Mouse (Mus musculus): Measurements from ENCODE around the gene Kdf1. TPM values are rescaled to one million over a fixed set of nuclear protein-coding genes. Genes with fewer than 3 reads are reported as not detected.

Kdf1 gene
- total RNA-seq (2014; rRNA removed) (0.47 and 2.0 TPM in 2 replicates), polyA plus RNA-seq (2015; fragmentation: Nextera tagmentation; extraction: Ambion mirVana) (0.77 and 1.2 TPM in 2 replicates)

GRCm38 (mm10) chr4:133518601-133519368 lies at the start of gene Kdf1:
Gene Kdf1, plus strand, starts transcription at chr4:133518963.
- no peaks in the 10 kb centered on the region for H3K4me1 ChIP-seq (ENCODE audit: insufficient read depth, low read length)
- 0 out of 2 replicates have a peak within 1 kb of the TSS, but pooled peaks have one; percentile 5 for H3K9ac ChIP-seq (replicated peaks; ENCODE audit: low read length, poor library complexity, severe bottlenecking)
- H3K4me3 ChIP-seq (ENCODE audit: low read depth, low read length): peak within 1 kb of the TSS; percentile 30
- H3K36me3 ChIP-seq (ENCODE audit: insufficient read depth, low read length): no peaks in the 10 kb centered on the region
- peak within 1 kb of the TSS; percentile 38 for H3K4me2 ChIP-seq (ENCODE audit: low read depth, low read length, poor library complexity, severe bottlenecking)
- H3K27me3 ChIP-seq (ENCODE audit: insufficient read depth, low read length): peaks cover 38% of the 10 kb centered on the region
- H3K27ac ChIP-seq (ENCODE audit: low read depth, low read length): no peak within 1 kb of the TSS
- TF ChIP-seq CTCF (IDR thresholded peaks at IDR 0.05): no peak
- DNase-seq (ENCODE audit: low spot score): no peak
- ATAC-seq (ENCODE audit: low FRiP score): no peak
- WGBS: 7% methylated on average over 35 of the region's 69 CpGs
- H3K9me3 ChIP-seq (ENCODE audit: low read length): no peaks in the 10 kb centered on the region

GRCm38 (mm10) chr4:133469122-133469521 lies 49.6 kb upstream of the Kdf1 start:
- no peak for TF ChIP-seq CTCF (IDR thresholded peaks at IDR 0.05)
- Histone ChIP-seq H3K27me3 (ENCODE audit: insufficient read depth, low read length) (peaks cover 10% of the 10 kb centered on the region), H3K4me2 (ENCODE audit: low read depth, low read length, poor library complexity, severe bottlenecking) (no peak overlapping the region), H3K4me3 (ENCODE audit: low read depth, low read length) (no peak overlapping the region), H3K9ac (replicated peaks; ENCODE audit: low read length, poor library complexity, severe bottlenecking) (no peak overlapping the region), H3K4me1 (ENCODE audit: insufficient read depth, low read length) (0 out of 2 replicates have a peak, but pooled peaks cover 4% of the 10 kb centered on the region), H3K36me3 (ENCODE audit: insufficient read depth, low read length) (no peaks in the 10 kb centered on the region), H3K9me3 (ENCODE audit: low read length) (no peaks in the 10 kb centered on the region), H3K27ac (ENCODE audit: low read depth, low read length) (no peak overlapping the region)
- no peak for ATAC-seq (ENCODE audit: low FRiP score)
- DNase-seq (ENCODE audit: low spot score): no peak
- WGBS: 21% methylated on average over 12 of the region's 12 CpGs

- 79% methylated on average over 7 of the region's 7 CpGs for WGBS
- Histone ChIP-seq H3K4me2 (ENCODE audit: low read depth, low read length, poor library complexity, severe bottlenecking) (no peak overlapping the region), H3K36me3 (ENCODE audit: insufficient read depth, low read length) (no peaks in the 10 kb centered on the region), H3K27ac (ENCODE audit: low read depth, low read length) (no peak overlapping the region), H3K27me3 (ENCODE audit: insufficient read depth, low read length) (peaks cover 10% of the 10 kb centered on the region), H3K9me3 (ENCODE audit: low read length) (no peaks in the 10 kb centered on the region), H3K4me1 (ENCODE audit: insufficient read depth, low read length) (0 out of 2 replicates have a peak, but pooled peaks cover 4% of the 10 kb centered on the region), H3K9ac (replicated peaks; ENCODE audit: low read length, poor library complexity, severe bottlenecking) (no peak overlapping the region), H3K4me3 (ENCODE audit: low read depth, low read length) (no peak overlapping the region)
- ATAC-seq (ENCODE audit: low FRiP score) (no peak), DNase-seq (ENCODE audit: low spot score) (no peak)
- 0 out of 2 replicates have a peak, but pooled peaks have one; percentile 20 for TF ChIP-seq CTCF (IDR thresholded peaks at IDR 0.05)
These were observed 47.5 kb upstream of the Kdf1 start for GRCm38 (mm10) chr4:133471135-133471821.

- Histone ChIP-seq H3K4me2 (ENCODE audit: low read depth, low read length, poor library complexity, severe bottlenecking) (no peak overlapping the region), H3K36me3 (ENCODE audit: insufficient read depth, low read length) (no peaks in the 10 kb centered on the region), H3K27ac (ENCODE audit: low read depth, low read length) (no peak overlapping the region), H3K27me3 (ENCODE audit: insufficient read depth, low read length) (peaks cover 13% of the 10 kb centered on the region), H3K4me1 (ENCODE audit: insufficient read depth, low read length) (0 out of 2 replicates have a peak, but pooled peaks cover 4% of the 10 kb centered on the region), H3K4me3 (ENCODE audit: low read depth, low read length) (no peak overlapping the region), H3K9ac (replicated peaks; ENCODE audit: low read length, poor library complexity, severe bottlenecking) (no peak overlapping the region), H3K9me3 (ENCODE audit: low read length) (no peaks in the 10 kb centered on the region)
- TF ChIP-seq CTCF (IDR thresholded peaks at IDR 0.05): peak; percentile 36
- ATAC-seq (ENCODE audit: low FRiP score): no peak
- DNase-seq (ENCODE audit: low spot score): no peak
- 68% methylated on average over 2 of the region's 2 CpGs for whole genome bisulfite sequencing
These were observed 44.9 kb upstream of the Kdf1 start for GRCm38 (mm10) chr4:133473833-133474232.

GRCm38 (mm10) chr4:133479458-133480184 lies 39.1 kb upstream of the Kdf1 start, which contains the start of gene Tent5b:
Gene Tent5b, plus strand, starts transcription at chr4:133480132.
- TF ChIP-seq CTCF (IDR thresholded peaks at IDR 0.05): peak; percentile 94
- DNase-seq (ENCODE audit: low spot score): peak; percentile 99
- no peak within 1 kb of the TSS for H3K27ac ChIP-seq (ENCODE audit: low read depth, low read length)
- ATAC-seq (ENCODE audit: low FRiP score): peak; percentile 97
- peak within 1 kb of the TSS; percentile 38 for H3K4me3 ChIP-seq (ENCODE audit: low read depth, low read length)
- 3% methylated on average over 29 of the region's 29 CpGs for WGBS
- H3K27me3 ChIP-seq (ENCODE audit: insufficient read depth, low read length): peaks cover 24% of the 10 kb centered on the region
- no peaks in the 10 kb centered on the region for H3K36me3 ChIP-seq (ENCODE audit: insufficient read depth, low read length)
- peak within 1 kb of the TSS; percentile 50 for H3K4me2 ChIP-seq (ENCODE audit: low read depth, low read length, poor library complexity, severe bottlenecking)
- no peaks in the 10 kb centered on the region for H3K9me3 ChIP-seq (ENCODE audit: low read length)
- H3K9ac ChIP-seq (replicated peaks; ENCODE audit: low read length, poor library complexity, severe bottlenecking): no peak within 1 kb of the TSS
- no peaks in the 10 kb centered on the region for H3K4me1 ChIP-seq (ENCODE audit: insufficient read depth, low read length)
